Mouse (Mus musculus) liver, adult 2 months (tissue): ENCODE data around the gene Mpp2.

Experiments
- CTCF ChIP-seq: fragments of 200-500 bp; IDR thresholded peaks from 2 replicates; pipeline ENCODE4 v1.5.1; 2011; ENCODE audit warnings: low read depth, low read length, control low read depth
- POLR2A ChIP-seq: fragments of 200-500 bp; IDR thresholded peaks from 2 replicates; pipeline ENCODE4 v1.6.1; 2011; ENCODE audit warnings: low read length, control low read depth; ENCODE audit not compliant: insufficient read depth; ENCODE audit errors: extremely low read depth

- TF ChIP-seq CTCF = no peak
- no peak for TF ChIP-seq POLR2A
Measured at GRCm38 (mm10) chr11:102061941-102062473, 26.3 kb downstream of the Mpp2 start.
